Mouse (Mus musculus): ENCODE results near the gene Umodl1. TPM values are rescaled to one million over a fixed set of nuclear protein-coding genes. Genes with fewer than 3 reads are reported as not detected.

The Umodl1 gene
- polyA plus RNA-seq, 1 experiment from 2014 or later = 0.18 TPM

Small RNAs within 50 kb of the gene (microRNA-seq; reads per million reads assigned to microRNA genes)
- gene Gm24026 = not detected

Other genes with a start within 250 kb of the Umodl1 start
- gene Glp1r, start 52.8 kb upstream of the Umodl1 start, polyA plus RNA-seq (2014; fragmentation: Nextera tagmentation; extraction: Ambion mirVana) = 0.18 and 0.19 TPM in 2 replicates
- 4.0 and 5.4 TPM in 2 replicates for gene Abcg1, start 103.0 kb downstream of the Umodl1 start, polyA plus RNA-seq (2014; fragmentation: Nextera tagmentation; extraction: Ambion mirVana)
- gene Tff3, start 175.0 kb downstream of the Umodl1 start, polyA plus RNA-seq (2014; fragmentation: Nextera tagmentation; extraction: Ambion mirVana) = not detected in 2 replicates
- 0.61 and 1.2 TPM in 2 replicates for gene Tff2, start 189.6 kb downstream of the Umodl1 start, polyA plus RNA-seq (2014; fragmentation: Nextera tagmentation; extraction: Ambion mirVana)
- not detected in 2 replicates for gene Tff1, start 210.6 kb downstream of the Umodl1 start, polyA plus RNA-seq (2014; fragmentation: Nextera tagmentation; extraction: Ambion mirVana)
- gene Tmprss3, start 244.3 kb downstream of the Umodl1 start, polyA plus RNA-seq (2014; fragmentation: Nextera tagmentation; extraction: Ambion mirVana) = not detected in 2 replicates